Mouse (Mus musculus) heart, postnatal 0 days (tissue): Measurements from ENCODE around the gene Zim1.

Experiments
- CTCF ChIP-seq: IDR thresholded peaks from 2 replicates; pipeline ENCODE4 v1.5.1; 2016; ENCODE audit warnings: antibody characterized with exemption, control low read depth, low read depth
- EP300 ChIP-seq: IDR thresholded peaks from 2 replicates; pipeline ENCODE4 v1.6.1; 2016; ENCODE audit warnings: antibody characterized with exemption, low read depth

GRCm38 (mm10) chr7:6699230-6699629 is 3.0 kb upstream of the Zim1 start:
- TF ChIP-seq CTCF (no peak), EP300 (no peak)
